Mouse (Mus musculus) liver, embryonic 14.5 days (tissue): ENCODE data around the gene 4933407L21Rik.

Experiments used
- CTCF ChIP-seq: IDR thresholded peaks from 2 replicates; pipeline ENCODE4 v1.5.1; 2016; ENCODE audit warnings: antibody characterized with exemption, low read depth, control low read depth
- EP300 ChIP-seq: IDR thresholded peaks from 2 replicates; pipeline ENCODE4 v1.6.1; 2016; ENCODE audit warnings: antibody characterized with exemption, low read depth

- TF ChIP-seq CTCF (no peak), EP300 (no peak)
These were observed 1.1 kb downstream of the 4933407L21Rik start for GRCm38 (mm10) chr1:85929406-85929805.
